Mouse (Mus musculus) limb, embryonic 15.5 days (tissue): ENCODE results near the gene Cyp2d10. TPM values are rescaled to one million over a fixed set of nuclear protein-coding genes. Genes with fewer than 3 reads are reported as not detected.
"Not testable (repeated sequence)": the region's sequence is repeated elsewhere in the genome, so short reads cannot be mapped to it uniquely, and the experiment has no call there.

Experiments used
- ATAC-seq: fragments of 200-750 bp; cut with Nextera tagmentation; 2 replicates; pipeline ENCODE4 v1.8.0; 2017; ENCODE audit warnings: low read depth, moderate TSS enrichment; ENCODE audit not compliant: insufficient number of reproducible peaks, low FRiP score, low TSS enrichment
- H3K27ac ChIP-seq: fragments of 300-500 bp; sonication (generic); 2 replicates; pipeline ENCODE4 v1.5.1; 2015; ENCODE audit warnings: moderate library complexity, mild to moderate bottlenecking, inconsistent platforms
- H3K27me3 ChIP-seq: fragments of 300-500 bp; sonication (generic); 2 replicates; pipeline ENCODE4 v1.6.1; 2015; ENCODE audit warnings: inconsistent platforms
- H3K36me3 ChIP-seq: fragments of 300-500 bp; sonication (generic); 2 replicates; pipeline ENCODE4 v1.6.1; 2015; ENCODE audit warnings: inconsistent platforms
- H3K4me1 ChIP-seq: fragments of 300-500 bp; sonication (generic); 2 replicates; pipeline ENCODE4 v1.6.1; 2015; ENCODE audit warnings: inconsistent platforms
- H3K4me2 ChIP-seq: fragments of 300-500 bp; sonication (generic); 2 replicates; pipeline ENCODE4 v1.6.1; 2015; ENCODE audit warnings: mild to moderate bottlenecking, inconsistent platforms
- H3K4me3 ChIP-seq: fragments of 300-500 bp; sonication (generic); 2 replicates; pipeline ENCODE4 v1.5.1; 2015; ENCODE audit warnings: mild to moderate bottlenecking, inconsistent platforms
- H3K9ac ChIP-seq: fragments of 300-500 bp; sonication (generic); 2 replicates; pipeline ENCODE4 v1.6.1; 2015; ENCODE audit warnings: inconsistent platforms
- H3K9me3 ChIP-seq: fragments of 300-500 bp; sonication (generic); 2 replicates; pipeline ENCODE4 v1.6.1; 2016; ENCODE audit warnings: inconsistent platforms
- WGBS: fragments of 180-500 bp; shearing (Covaris S2); methylation state at CpG from one replicate; pipeline ENCODE4 v1.1.7; 2015; 5-methylcytosine and 5-hydroxymethylcytosine counted together
- polyA plus RNA-seq: library from polyadenylated mRNA; unstranded; fragments of >200 nt; fragmentation: Nextera tagmentation; extraction: Ambion mirVana; gene quantifications from 2 replicates; pipeline ENCODE4 v1.2.1, GENCODE M21; 2015

Gene Cyp2d10
- polyA plus RNA-seq, 1 experiment from 2014 or later, result not detected

GRCm38 (mm10) chr15:82374437-82374836 lies 32.6 kb downstream of the Cyp2d10 start:
- H3K4me2 ChIP-seq, result no peak overlapping the region
- H3K9me3 ChIP-seq, result no peaks in the 10 kb centered on the region
- H3K27ac ChIP-seq, result no peak overlapping the region
- WGBS, result 73% methylated on average over 5 of the region's 5 CpGs
- no peak overlapping the region for H3K4me3 ChIP-seq
- no peak for ATAC-seq
- H3K27me3 ChIP-seq, result no peaks in the 10 kb centered on the region
- peaks cover 9% of the 10 kb centered on the region for H3K4me1 ChIP-seq
- no peaks in the 10 kb centered on the region for H3K36me3 ChIP-seq
- no peak overlapping the region for H3K9ac ChIP-seq

DNA sequence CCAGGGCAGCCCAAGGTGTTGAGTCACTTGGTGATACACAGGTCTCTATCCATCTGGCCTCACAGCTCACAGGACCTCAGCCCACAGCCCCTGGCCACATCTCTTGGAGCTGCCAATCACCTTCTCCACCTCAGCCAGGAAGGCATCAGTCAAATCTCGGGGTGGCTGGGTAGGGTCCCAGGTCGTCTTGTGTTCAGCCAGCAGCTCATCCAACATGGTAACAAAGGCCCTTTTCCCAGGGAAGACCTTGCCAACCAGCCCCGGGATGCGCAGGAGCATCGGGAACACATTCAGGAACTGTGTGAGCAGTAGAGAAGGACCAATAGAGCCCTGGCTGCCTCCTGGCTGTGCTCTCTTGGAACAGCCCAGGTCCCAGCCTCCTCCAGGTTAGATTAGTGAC lies 34.0 kb downstream of the Cyp2d10 start:
- 85% methylated on average over 5 of the region's 5 CpGs for WGBS
- Histone ChIP-seq H3K27me3 (no peaks in the 10 kb centered on the region), H3K9ac (no peak overlapping the region)

DNA sequence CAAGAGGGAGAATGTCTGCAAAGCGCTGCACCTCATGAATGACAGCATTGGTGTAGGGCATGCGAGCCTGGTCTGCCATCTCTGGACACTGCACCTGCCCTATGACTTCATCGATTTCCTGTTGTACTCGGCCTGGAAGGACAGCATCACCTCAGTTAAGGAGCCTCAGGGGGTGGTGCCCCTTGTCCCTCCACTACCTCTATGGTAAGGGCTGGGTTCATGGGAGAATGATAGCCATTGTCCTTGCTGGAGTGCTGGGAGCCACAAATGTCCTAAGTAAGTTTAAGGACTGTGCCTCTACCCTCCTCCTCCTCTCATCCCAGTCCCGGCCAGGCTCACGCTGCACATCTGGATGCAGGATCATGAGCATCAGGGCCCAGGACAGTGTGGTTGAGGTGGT lies 34.5 kb downstream of the Cyp2d10 start:
- H3K27me3 ChIP-seq, result no peaks in the 10 kb centered on the region
- H3K36me3 ChIP-seq, result no peaks in the 10 kb centered on the region
- no peak overlapping the region for H3K9ac ChIP-seq
- H3K9me3 ChIP-seq, result no peaks in the 10 kb centered on the region
- no peak overlapping the region for H3K4me2 ChIP-seq
- no peak for ATAC-seq
- H3K4me1 ChIP-seq, result peaks cover 6% of the 10 kb centered on the region; the same call in 1 of the 2 replicates
- no peak overlapping the region for H3K27ac ChIP-seq
- 88% methylated on average over 6 of the region's 6 CpGs for WGBS
- H3K4me3 ChIP-seq, result no peak overlapping the region

More for the DNA sequence above, 34.0 kb downstream of the Cyp2d10 start:
- H3K4me3 ChIP-seq, result no peak overlapping the region
- H3K4me1 ChIP-seq, result peaks cover 6% of the 10 kb centered on the region; the same call in 1 of the 2 replicates
- no peak for ATAC-seq
- H3K36me3 ChIP-seq, result no peaks in the 10 kb centered on the region
- H3K27ac ChIP-seq, result no peak overlapping the region
- H3K9me3 ChIP-seq, result no peaks in the 10 kb centered on the region
- no peak overlapping the region for H3K4me2 ChIP-seq

DNA sequence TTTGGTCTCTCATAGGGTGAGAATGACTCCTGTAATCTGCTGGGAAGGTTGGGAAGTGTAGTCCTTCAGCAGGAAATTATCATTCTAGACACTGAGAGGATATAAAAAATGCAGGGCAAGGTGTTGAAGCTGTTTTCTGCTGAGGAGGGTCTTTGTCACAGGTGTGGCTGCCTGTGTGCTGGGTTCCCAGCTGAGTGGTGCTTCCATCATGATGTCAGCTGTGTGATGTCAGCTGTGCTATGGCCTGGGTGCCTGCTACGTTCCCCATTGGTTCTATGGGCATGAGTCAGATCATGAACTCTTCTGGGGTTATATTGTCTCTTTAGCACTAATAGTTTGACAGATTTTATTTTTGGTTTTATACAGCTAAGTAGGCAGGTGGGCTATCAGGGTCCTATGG lies 38.1 kb downstream of the Cyp2d10 start:
- H3K27ac ChIP-seq, result no peak overlapping the region
- no peaks in the 10 kb centered on the region for H3K27me3 ChIP-seq
- H3K9me3 ChIP-seq, result no peaks in the 10 kb centered on the region
- no peak for ATAC-seq
- H3K4me2 ChIP-seq, result no peak overlapping the region
- no peak overlapping the region for H3K9ac ChIP-seq
- no peaks in the 10 kb centered on the region for H3K36me3 ChIP-seq
- no peak overlapping the region for H3K4me3 ChIP-seq
- WGBS, result 87% methylated on average over 1 of the region's 1 CpGs
- H3K4me1 ChIP-seq, result no peaks in the 10 kb centered on the region

DNA sequence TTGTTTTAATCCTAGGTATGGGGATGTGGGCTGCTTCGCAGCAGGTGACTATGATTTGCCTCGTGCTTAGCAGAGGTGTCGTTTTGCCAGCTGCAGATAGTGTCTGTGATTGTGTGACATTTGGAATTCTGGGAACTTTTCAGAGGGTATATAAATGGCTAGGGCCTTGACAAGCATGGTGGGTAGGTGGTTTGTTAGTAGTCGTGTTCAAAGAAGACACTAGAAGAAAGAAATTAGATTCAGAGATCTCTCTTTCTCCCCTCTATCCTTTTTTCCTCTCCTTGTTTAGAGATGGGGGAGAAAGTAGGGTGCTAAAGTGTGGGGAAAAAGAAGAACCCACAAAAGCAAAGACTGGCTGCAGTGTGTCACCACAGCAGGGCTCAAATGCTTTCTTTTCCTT lies 38.8 kb downstream of the Cyp2d10 start:
- WGBS, result 87% methylated on average over 4 of the region's 4 CpGs
- no peak for ATAC-seq
- H3K27ac ChIP-seq, result no peak overlapping the region
- H3K36me3 ChIP-seq, result no peaks in the 10 kb centered on the region
- H3K4me2 ChIP-seq, result no peak overlapping the region
- H3K9ac ChIP-seq, result no peak overlapping the region
- H3K4me1 ChIP-seq, result no peaks in the 10 kb centered on the region
- H3K9me3 ChIP-seq, result no peaks in the 10 kb centered on the region
- H3K4me3 ChIP-seq, result no peak overlapping the region
- H3K27me3 ChIP-seq, result no peaks in the 10 kb centered on the region

DNA sequence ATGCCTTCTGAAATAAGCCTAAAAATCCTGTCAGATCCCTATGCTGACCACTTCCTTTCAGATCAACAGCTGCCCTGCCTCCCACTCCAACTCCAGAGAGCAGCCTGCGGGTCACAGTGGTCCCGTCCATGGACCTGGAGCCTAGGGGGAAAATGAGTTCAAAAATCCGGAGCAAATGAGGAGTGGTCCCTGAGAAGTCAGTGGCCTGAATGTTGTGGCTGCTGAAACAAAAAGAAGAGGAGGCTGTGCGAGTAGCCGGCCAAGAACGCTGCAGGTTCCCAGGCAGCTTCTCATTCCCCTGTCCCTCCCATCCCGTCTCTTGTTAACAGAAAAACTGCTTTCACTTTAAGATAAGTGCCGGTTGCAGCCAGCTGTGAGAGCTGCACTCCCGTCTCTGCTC lies 42.4 kb downstream of the Cyp2d10 start:
- not testable (repeated sequence) for H3K36me3 ChIP-seq, H3K4me2 ChIP-seq, H3K4me1 ChIP-seq, H3K27ac ChIP-seq, ATAC-seq, H3K27me3 ChIP-seq, H3K4me3 ChIP-seq, H3K9me3 ChIP-seq, H3K9ac ChIP-seq
- 17% methylated on average over 7 of the region's 9 CpGs for WGBS

DNA sequence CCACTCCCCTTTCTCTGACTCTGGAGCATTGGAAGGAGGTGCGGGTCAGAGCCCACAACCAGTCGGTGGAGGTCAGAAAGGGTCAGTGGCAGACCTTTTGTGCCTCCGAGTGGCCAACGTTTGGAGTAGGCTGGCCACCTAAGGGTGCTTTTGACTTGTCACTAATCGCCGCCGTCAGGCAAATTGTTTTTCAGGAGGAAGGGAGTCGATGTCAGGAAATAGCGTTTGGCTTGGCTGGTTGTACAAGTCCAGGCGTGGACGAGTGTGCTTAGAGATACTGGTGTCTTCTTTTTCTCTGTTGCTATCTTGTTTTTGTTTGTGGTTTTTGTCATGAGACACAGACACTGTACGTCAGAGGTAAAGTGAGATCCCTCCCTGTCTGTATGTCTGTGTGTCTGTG lies 43.2 kb downstream of the Cyp2d10 start:
- H3K4me3 ChIP-seq, H3K27me3 ChIP-seq, H3K9ac ChIP-seq, ATAC-seq, H3K27ac ChIP-seq, H3K9me3 ChIP-seq, H3K4me2 ChIP-seq, H3K4me1 ChIP-seq, H3K36me3 ChIP-seq: not testable (repeated sequence)
- WGBS, result 79% methylated on average over 10 of the region's 12 CpGs

GRCm38 (mm10) chr15:82362234-82362633 lies 44.8 kb downstream of the Cyp2d10 start:
- WGBS, result 71% methylated on average over 4 of the region's 4 CpGs
- Histone ChIP-seq H3K4me1 (peaks cover 7% of the 10 kb centered on the region; the same call in 1 of the 2 replicates), H3K9me3 (no peaks in the 10 kb centered on the region), H3K27me3 (no peaks in the 10 kb centered on the region), H3K4me3 (no peak overlapping the region), H3K4me2 (no peak overlapping the region), H3K27ac (no peak overlapping the region), H3K9ac (no peak overlapping the region), H3K36me3 (no peaks in the 10 kb centered on the region)
- ATAC-seq, result no peak

DNA sequence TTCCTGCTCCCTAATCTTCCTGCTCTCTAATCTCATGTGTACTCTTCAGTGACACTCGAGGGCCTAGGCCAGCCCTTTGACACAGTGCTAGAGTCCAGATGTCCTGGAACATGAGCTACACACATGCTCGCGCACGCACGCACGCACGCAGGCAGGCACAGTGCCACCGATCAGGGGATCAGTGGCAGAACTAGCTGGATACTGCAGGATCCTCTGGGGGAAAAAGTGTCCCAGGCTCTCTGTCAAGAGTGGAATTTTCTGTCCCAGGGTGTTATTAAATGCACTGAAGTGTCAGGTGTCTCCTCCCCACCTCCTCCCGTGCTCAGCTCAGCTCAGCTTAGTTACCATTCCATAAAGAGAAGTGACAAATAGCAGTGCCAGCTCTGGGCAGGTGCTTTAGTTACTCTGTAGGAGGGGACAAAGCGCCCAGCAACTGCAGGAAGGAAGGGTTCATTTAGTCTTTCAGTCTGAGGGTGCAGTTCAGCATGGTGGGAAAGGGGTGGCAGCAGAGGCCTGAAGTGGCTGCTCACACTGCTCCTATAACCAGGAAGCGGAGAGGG lies 45.5 kb downstream of the Cyp2d10 start:
- ATAC-seq, result no peak
- WGBS, result 61% methylated on average over 11 of the region's 11 CpGs
- Histone ChIP-seq H3K36me3 (no peaks in the 10 kb centered on the region), H3K9ac (no peak overlapping the region), H3K9me3 (no peaks in the 10 kb centered on the region), H3K4me3 (no peak overlapping the region), H3K27ac (no peak overlapping the region), H3K4me2 (no peak overlapping the region), H3K4me1 (peaks cover 7% of the 10 kb centered on the region; the same call in 1 of the 2 replicates), H3K27me3 (no peaks in the 10 kb centered on the region)

- H3K36me3 ChIP-seq, result no peaks in the 10 kb centered on the region
- H3K27me3 ChIP-seq, result no peaks in the 10 kb centered on the region
- ATAC-seq, result no peak
- H3K4me1 ChIP-seq, result peaks cover 13% of the 10 kb centered on the region
- H3K27ac ChIP-seq, result peak overlapping the region; percentile 44; the same call in 1 of the 2 replicates
- 52% methylated on average over 22 of the region's 22 CpGs for WGBS
- H3K4me2 ChIP-seq, result no peak overlapping the region
- no peak overlapping the region for H3K9ac ChIP-seq
- no peaks in the 10 kb centered on the region for H3K9me3 ChIP-seq
- no peak overlapping the region for H3K4me3 ChIP-seq
Measured at GRCm38 (mm10) chr15:82358431-82359260, 48.3 kb downstream of the Cyp2d10 start.

DNA sequence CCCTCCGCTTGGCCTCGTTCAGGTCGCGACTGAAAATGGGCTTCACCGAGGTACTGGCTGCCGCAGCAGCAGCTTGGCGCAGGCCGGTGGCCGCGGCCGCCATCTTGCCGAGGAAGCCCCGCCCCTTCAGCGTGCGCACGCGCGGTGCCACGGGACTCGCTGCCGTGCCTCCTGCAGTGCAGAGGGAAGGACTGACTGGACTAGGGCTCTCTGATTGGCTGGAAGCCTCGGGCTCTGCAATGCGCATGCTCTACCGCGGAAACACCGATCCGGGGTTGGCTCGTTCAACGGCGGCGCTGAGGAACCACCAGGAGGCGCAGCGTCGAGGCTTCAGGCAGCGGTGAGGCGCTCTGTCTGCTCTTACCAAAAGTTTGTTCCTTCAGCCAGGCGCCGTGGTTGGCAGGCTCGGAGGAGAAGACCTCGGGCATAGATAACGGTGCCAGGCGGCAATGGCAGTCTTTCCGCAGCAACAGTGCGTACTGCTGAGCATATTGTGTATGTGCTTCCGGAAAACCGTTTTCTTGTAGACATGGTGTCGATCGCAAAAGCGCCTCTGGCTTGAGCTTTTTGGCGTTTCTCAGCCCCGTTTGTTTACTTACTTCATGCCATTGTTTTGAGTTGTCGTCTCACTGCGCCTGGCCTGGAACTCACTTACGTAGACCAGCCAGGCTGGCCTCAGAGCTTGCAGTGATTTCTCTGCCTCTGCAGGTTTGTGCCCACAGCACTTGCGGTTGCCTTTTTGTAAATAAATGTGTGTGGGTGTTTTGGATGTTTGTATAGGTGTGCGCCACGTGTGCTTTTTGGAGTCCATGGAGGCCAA lies 52.7 kb downstream of the Cyp2d10 start, which contains the start of gene Ndufa6:
Ndufa6 (minus strand) TSS at position 197 of the 820 bp plus-strand sequence.
- Histone ChIP-seq H3K27ac (peak within 1 kb of the TSS; percentile 94), H3K9ac (peak within 1 kb of the TSS; percentile 98), H3K4me1 (peaks cover 26% of the 10 kb centered on the region), H3K36me3 (peaks cover 18% of the 10 kb centered on the region), H3K9me3 (no peaks in the 10 kb centered on the region), H3K27me3 (no peaks in the 10 kb centered on the region), H3K4me3 (peak within 1 kb of the TSS; percentile 95), H3K4me2 (peak within 1 kb of the TSS; percentile 83)
- WGBS, result 1% methylated on average over 57 of the region's 57 CpGs
- peak; percentile 98 for ATAC-seq

- ATAC-seq, result no peak
- peak overlapping the region; percentile 95 for H3K4me3 ChIP-seq
- H3K9ac ChIP-seq, result peak overlapping the region; percentile 98
- H3K36me3 ChIP-seq, result peaks cover 24% of the 10 kb centered on the region
- 1% methylated on average over 23 of the region's 23 CpGs for WGBS
- peaks cover 21% of the 10 kb centered on the region for H3K4me1 ChIP-seq
- peak overlapping the region; percentile 94 for H3K27ac ChIP-seq
- H3K9me3 ChIP-seq, result no peaks in the 10 kb centered on the region
- no peaks in the 10 kb centered on the region for H3K27me3 ChIP-seq
- H3K4me2 ChIP-seq, result peak overlapping the region; percentile 83
Measured at GRCm38 (mm10) chr15:82353745-82354113, 53.3 kb downstream of the Cyp2d10 start.
